Mouse (Mus musculus) limb, embryonic 14.5 days (tissue): ENCODE results near the gene Tubb1. TPM values are rescaled to one million over a fixed set of nuclear protein-coding genes. Genes with fewer than 3 reads are reported as not detected.

ENCODE experiments used
- ATAC-seq: fragments of 200-750 bp; cut with Nextera tagmentation; 2 replicates; pipeline ENCODE4 v1.8.0; 2017; ENCODE audit warnings: low read depth, moderate number of reproducible peaks, moderate TSS enrichment; ENCODE audit not compliant: low FRiP score
- DNase-seq: peaks from one replicate; pipeline ENCODE4 v3.0.0-alpha.2; 2015; ENCODE audit warnings: low spot score
- H3K27ac ChIP-seq: fragments of 300-500 bp; sonication (generic); replicated peaks from 2 replicates; pipeline ENCODE4 v1.5.1; 2014; ENCODE audit warnings: low read depth, mild to moderate bottlenecking, low read length, moderate library complexity, mixed read lengths
- H3K27me3 ChIP-seq: fragments of 300-500 bp; sonication (generic); 2 replicates; pipeline ENCODE4 v1.6.1; 2014; ENCODE audit warnings: low read length, mixed read lengths; ENCODE audit not compliant: control insufficient read depth, insufficient read depth
- H3K36me3 ChIP-seq: fragments of 300-500 bp; sonication (generic); 2 replicates; pipeline ENCODE4 v1.6.1; 2014; ENCODE audit warnings: mild to moderate bottlenecking, low read length, moderate library complexity, mixed read lengths; ENCODE audit not compliant: control insufficient read depth, insufficient read depth
- H3K4me1 ChIP-seq: fragments of 300-500 bp; sonication (generic); 2 replicates; pipeline ENCODE4 v1.6.1; 2014; ENCODE audit warnings: antibody characterized with exemption, low read length, mixed read lengths; ENCODE audit not compliant: control insufficient read depth, insufficient read depth
- H3K4me2 ChIP-seq: fragments of 300-500 bp; sonication (generic); replicated peaks from 2 replicates; pipeline ENCODE4 v1.6.1; 2014; ENCODE audit warnings: low read depth, mild to moderate bottlenecking, low read length, moderate library complexity; ENCODE audit not compliant: severe bottlenecking
- H3K4me3 ChIP-seq: fragments of 300-500 bp; sonication (generic); replicated peaks from 2 replicates; pipeline ENCODE4 v1.5.1; 2014; ENCODE audit warnings: low read length
- H3K9ac ChIP-seq: fragments of 300-500 bp; sonication (generic); 2 replicates; pipeline ENCODE4 v1.6.1; 2014; ENCODE audit warnings: mild to moderate bottlenecking, low read depth, low read length, moderate library complexity; ENCODE audit not compliant: severe bottlenecking
- H3K9me3 ChIP-seq: fragments of 300-500 bp; sonication (generic); 2 replicates; pipeline ENCODE4 v1.6.1; 2016; ENCODE audit warnings: low read length; ENCODE audit not compliant: control insufficient read depth
- POLR2A ChIP-seq: fragments of 200-500 bp; IDR thresholded peaks from 2 replicates; pipeline ENCODE4 v1.8.0; 2012; ENCODE audit warnings: inconsistent platforms, mild to moderate bottlenecking, moderate library complexity, borderline replicate concordance; ENCODE audit not compliant: insufficient read depth, insufficient read length; ENCODE audit errors: extremely low read depth
- WGBS: fragments of 180-500 bp; shearing (Covaris S2); extraction: QIAGEN DNeasy Blood & Tissue Kit; methylation state at CpG from one replicate; pipeline ENCODE4 v1.1.7; 2014; 5-methylcytosine and 5-hydroxymethylcytosine counted together
- polyA plus RNA-seq, 2 experiments: library from polyadenylated mRNA; depleted of rRNA in 1 of 2; stranded (reverse) in 1 of 2; unstranded in 1 of 2; fragments of >200 nt; fragmentation: Nextera tagmentation in 1 of 2; extraction: Ambion mirVana in 1 of 2; gene quantifications; 2 replicates each; pipeline versions ENCODE4 v1.2.1 to v1.2.3; 2012 to 2014

Tubb1 gene
- polyA plus RNA-seq, 2 experiments = 1.3 to 1.8 TPM

DNA sequence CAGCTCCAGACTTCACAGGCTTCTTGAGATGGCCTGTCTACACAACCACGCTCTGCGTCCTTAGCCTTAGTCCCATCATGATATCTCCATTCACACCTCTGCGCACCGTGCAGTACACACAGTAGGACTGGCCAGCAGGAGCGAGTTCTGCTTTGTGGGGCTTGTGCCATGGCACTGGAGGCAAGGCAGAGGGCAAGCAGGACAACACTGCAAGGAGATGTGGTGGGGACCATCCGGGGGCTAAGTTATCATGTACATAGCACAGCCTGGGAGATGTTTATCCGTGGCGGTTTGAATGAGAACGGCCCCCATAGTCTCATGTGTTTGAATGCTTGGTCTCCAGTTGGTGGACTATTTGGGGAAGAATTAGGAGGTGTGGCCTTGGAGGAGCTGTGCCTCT is 15.6 kb upstream of the Tubb1 start:
- H3K27me3 ChIP-seq = no peaks in the 10 kb centered on the region

DNA sequence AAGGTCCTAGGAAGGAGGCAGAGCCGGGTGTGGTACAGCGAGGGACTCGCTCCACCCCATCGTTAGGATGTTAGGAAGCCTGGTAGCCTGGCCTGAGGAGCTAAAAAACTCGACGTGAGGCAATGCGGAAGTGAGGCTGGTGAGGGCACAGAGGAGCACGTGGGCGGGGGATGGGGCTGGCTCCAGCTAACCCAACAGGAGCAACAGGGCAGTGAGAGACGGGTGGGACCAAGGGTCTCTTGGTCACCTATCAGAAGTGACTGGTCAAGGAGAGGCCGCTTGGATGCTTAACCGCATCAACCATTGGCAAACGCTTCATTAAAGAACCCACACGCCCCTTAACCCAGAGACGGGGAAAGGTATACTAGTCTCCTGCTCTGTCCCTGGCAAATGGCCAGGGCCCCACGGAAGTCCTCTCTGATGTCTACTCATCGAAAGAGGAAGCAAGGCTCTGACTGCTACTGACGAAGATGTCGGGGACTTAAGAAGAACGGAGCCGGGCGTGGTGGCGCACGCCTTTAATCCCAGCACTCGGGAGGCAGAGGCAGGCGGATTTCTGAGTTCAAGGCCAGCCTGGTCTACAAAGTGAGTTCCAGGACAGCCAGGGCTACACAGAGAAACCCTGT is 14.3 kb upstream of the Tubb1 start:
- no peak overlapping the region for H3K27ac ChIP-seq
- DNase-seq = no peak
- ATAC-seq = no peak
- H3K4me1 ChIP-seq = peaks cover 15% of the 10 kb centered on the region
- TF ChIP-seq POLR2A = no peak
- H3K4me3 ChIP-seq = no peak overlapping the region
- no peak overlapping the region for H3K4me2 ChIP-seq
- peaks cover 32% of the 10 kb centered on the region for H3K36me3 ChIP-seq
- no peaks in the 10 kb centered on the region for H3K27me3 ChIP-seq
- H3K9me3 ChIP-seq = no peaks in the 10 kb centered on the region
- no peak overlapping the region for H3K9ac ChIP-seq
- 87% methylated on average over 26 of the region's 26 CpGs for WGBS

More for the DNA sequence above, 15.6 kb upstream of the Tubb1 start:
- Histone ChIP-seq H3K36me3 (peaks cover 37% of the 10 kb centered on the region), H3K27ac (no peak overlapping the region), H3K9me3 (no peaks in the 10 kb centered on the region), H3K4me3 (no peak overlapping the region), H3K9ac (no peak overlapping the region), H3K4me1 (peaks cover 15% of the 10 kb centered on the region), H3K4me2 (no peak overlapping the region)
- ATAC-seq = no peak
- 95% methylated on average over 9 of the region's 9 CpGs for WGBS
- DNase-seq = no peak
- no peak for TF ChIP-seq POLR2A

DNA sequence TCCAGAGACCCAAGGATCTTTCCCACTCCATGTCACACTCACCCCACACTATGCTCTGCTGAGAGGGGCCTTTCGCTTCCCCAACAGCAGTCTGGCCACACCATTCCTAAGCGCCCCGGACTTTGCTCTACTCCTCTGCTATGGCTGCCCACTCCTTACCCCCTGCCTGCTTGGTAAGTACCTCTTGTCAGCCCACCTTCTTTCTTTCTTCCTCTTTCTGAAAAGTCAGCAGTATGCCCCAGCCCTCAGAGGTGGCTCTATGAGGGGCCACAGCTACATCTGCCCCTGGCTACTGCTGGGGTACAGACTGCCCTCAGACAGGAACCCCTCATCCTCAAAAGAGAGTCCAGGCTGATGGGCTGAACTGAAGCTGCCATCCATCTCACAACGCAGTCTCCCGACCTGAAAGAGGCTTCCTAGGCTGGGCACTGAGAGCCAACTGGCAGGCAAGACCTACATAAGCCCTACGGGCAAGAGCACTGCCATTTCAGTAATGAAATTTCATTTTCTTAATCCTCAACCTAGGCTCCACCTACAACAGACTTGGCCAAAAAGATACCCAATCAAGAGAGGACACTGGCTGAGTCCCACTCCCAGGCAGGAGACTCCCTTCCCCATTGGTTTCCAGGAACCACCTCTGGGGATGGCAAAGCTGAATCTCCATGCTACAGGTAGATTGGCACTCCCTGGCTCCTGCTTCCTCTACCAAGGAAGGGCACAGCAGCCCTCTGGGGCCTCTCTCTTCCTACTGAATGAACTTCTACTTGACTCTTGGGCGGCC is 13.4 kb upstream of the Tubb1 start:
- WGBS = 94% methylated on average over 7 of the region's 7 CpGs
- no peak for DNase-seq
- Histone ChIP-seq H3K27ac (no peak overlapping the region), H3K9me3 (no peaks in the 10 kb centered on the region), H3K27me3 (no peaks in the 10 kb centered on the region), H3K4me3 (no peak overlapping the region), H3K4me1 (peaks cover 15% of the 10 kb centered on the region), H3K4me2 (peak overlapping the region; percentile 10; the same call in 1 of the 2 replicates), H3K36me3 (peaks cover 32% of the 10 kb centered on the region), H3K9ac (no peak overlapping the region)
- ATAC-seq = no peak
- no peak for TF ChIP-seq POLR2A

GRCm38 (mm10) chr2:174437697-174437982 is 12.9 kb upstream of the Tubb1 start:
- no peaks in the 10 kb centered on the region for H3K27me3 ChIP-seq
- peaks cover 27% of the 10 kb centered on the region for H3K36me3 ChIP-seq
- 97% methylated on average over 4 of the region's 4 CpGs for WGBS
- no peak for ATAC-seq
- no peak for TF ChIP-seq POLR2A
- H3K4me2 ChIP-seq = peak overlapping the region; percentile 73
- H3K9me3 ChIP-seq = no peaks in the 10 kb centered on the region
- H3K27ac ChIP-seq = no peak overlapping the region
- peaks cover 17% of the 10 kb centered on the region for H3K4me1 ChIP-seq
- H3K9ac ChIP-seq = no peak overlapping the region
- H3K4me3 ChIP-seq = no peak overlapping the region; the same call in 1 of the 2 replicates
- no peak for DNase-seq

DNA sequence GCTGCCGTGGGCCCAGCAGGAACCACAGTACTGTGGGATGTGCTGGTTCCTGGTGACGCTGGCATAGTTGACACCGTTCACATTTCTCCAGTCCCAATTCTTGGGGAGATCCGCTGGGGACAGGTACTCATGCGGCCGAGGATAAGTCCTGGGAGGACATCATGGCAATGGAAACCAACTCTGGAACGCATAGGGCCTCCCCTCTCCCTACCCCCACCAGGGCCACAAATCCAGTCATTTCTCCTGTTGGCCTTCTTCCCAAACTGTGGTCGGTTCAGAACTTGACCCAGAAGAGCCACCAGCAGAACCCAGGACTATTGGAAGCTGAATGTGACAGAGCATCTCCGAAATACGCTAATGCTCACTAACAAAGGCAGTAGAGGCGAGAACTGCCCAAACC is 12.3 kb upstream of the Tubb1 start:
- WGBS = 74% methylated on average over 11 of the region's 11 CpGs
- Histone ChIP-seq H3K27me3 (no peaks in the 10 kb centered on the region), H3K27ac (no peak overlapping the region), H3K4me3 (peak overlapping the region; percentile 49), H3K4me2 (peak overlapping the region; percentile 73), H3K4me1 (peaks cover 21% of the 10 kb centered on the region), H3K9ac (peak overlapping the region; percentile 65), H3K36me3 (peaks cover 22% of the 10 kb centered on the region; the same call in 1 of the 2 replicates), H3K9me3 (no peaks in the 10 kb centered on the region)
- no peak for TF ChIP-seq POLR2A
- no peak for DNase-seq
- ATAC-seq = no peak
